Mouse (Mus musculus) midbrain, embryonic 10.5 days (tissue): ENCODE measurements at regions not wholly inside any gene's neighbourhood (a gene's known extent, or its start where the extent isn't known, plus 50 kb on each side); places are given as distances from the start of the nearest gene placed in this dataset.

ENCODE experiments used
- DNase-seq: peaks from one replicate; pipeline ENCODE4 v3.0.0-alpha.2; 2017; ENCODE audit warnings: low spot score
- H3K27ac ChIP-seq: fragments of 300-500 bp; sonication (generic); replicated peaks from 2 replicates; pipeline ENCODE4 v1.5.1; 2016; ENCODE audit warnings: mild to moderate bottlenecking
- H3K27me3 ChIP-seq: fragments of 300-500 bp; sonication (generic); 2 replicates; pipeline ENCODE4 v1.6.1; 2016; ENCODE audit warnings: low read depth, mild to moderate bottlenecking; ENCODE audit not compliant: poor library complexity, severe bottlenecking
- H3K36me3 ChIP-seq: fragments of 300-500 bp; sonication (generic); 2 replicates; pipeline ENCODE4 v1.6.1; 2016; ENCODE audit warnings: mild to moderate bottlenecking, moderate library complexity
- H3K4me1 ChIP-seq: fragments of 300-500 bp; sonication (generic); 2 replicates; pipeline ENCODE4 v1.6.1; 2016
- H3K4me3 ChIP-seq: fragments of 300-500 bp; sonication (generic); 2 replicates; pipeline ENCODE4 v1.5.1; 2016; ENCODE audit warnings: mild to moderate bottlenecking, moderate library complexity
- H3K9me3 ChIP-seq: fragments of 300-500 bp; sonication (generic); replicated peaks from 2 replicates; pipeline ENCODE4 v1.6.1; 2016; ENCODE audit warnings: mild to moderate bottlenecking
- WGBS: fragments of 180-500 bp; shearing (Covaris S2); methylation state at CpG from one replicate; pipeline ENCODE4 v1.1.7; 2016; 5-methylcytosine and 5-hydroxymethylcytosine counted together

DNA sequence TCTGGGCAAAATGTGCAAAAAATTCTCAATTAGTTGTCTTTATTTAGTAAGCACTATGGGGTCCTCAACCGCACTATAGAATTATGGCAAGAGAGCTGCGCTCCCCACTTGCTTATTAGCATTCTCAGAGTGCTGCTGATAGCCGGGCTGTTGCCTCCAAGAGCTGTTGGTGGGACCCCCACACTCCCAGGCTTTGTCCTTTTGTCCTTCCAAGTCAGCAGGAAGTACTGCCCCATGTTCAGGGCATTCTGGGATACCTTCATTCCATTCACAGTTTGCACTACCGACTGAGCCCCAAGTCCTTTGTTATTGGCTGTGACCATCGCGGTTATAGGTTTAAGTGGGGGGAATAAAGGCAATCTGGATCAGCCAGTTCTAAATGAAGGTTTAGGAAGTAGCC is 77.4 kb upstream of the Otx2 start:
- peak; percentile 63 for DNase-seq
- peaks cover 9% of the 10 kb centered on the region; the same call in 1 of the 2 replicates for H3K27me3 ChIP-seq
- WGBS, result 10% methylated on average over 6 of the region's 6 CpGs
- peaks cover 21% of the 10 kb centered on the region for H3K36me3 ChIP-seq
- H3K4me3 ChIP-seq, result peak overlapping the region; percentile 48; the same call in 1 of the 2 replicates
- H3K27ac ChIP-seq, result peak overlapping the region; percentile 91
- peaks cover 55% of the 10 kb centered on the region for H3K4me1 ChIP-seq
- no peaks in the 10 kb centered on the region; the same call in 1 of the 2 replicates for H3K9me3 ChIP-seq

DNA sequence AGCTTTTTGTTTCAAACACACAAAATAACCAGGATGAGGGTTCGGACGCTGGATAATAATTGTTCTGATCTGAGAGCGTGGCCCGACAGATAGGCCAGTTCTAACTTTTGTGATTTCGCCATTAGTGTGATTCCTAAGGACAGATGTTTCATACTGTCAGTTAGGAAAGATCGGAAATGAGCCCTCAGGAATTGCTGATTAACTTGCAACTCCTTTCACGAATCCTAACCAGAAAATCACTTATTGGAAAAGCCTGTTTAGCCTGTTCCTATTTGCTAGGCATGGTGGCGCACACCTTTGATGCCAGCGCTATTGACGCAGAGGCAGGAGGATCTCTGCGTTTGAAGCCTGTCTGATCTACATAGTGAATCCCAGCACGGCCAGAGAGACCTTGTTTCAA is 75.4 kb upstream of the Otx2 start:
- peaks cover 38% of the 10 kb centered on the region for H3K36me3 ChIP-seq
- H3K4me3 ChIP-seq, result no peak overlapping the region
- H3K9me3 ChIP-seq, result peaks cover 11% of the 10 kb centered on the region
- H3K27me3 ChIP-seq, result peaks cover 3% of the 10 kb centered on the region; the same call in 1 of the 2 replicates
- WGBS, result 95% methylated on average over 12 of the region's 12 CpGs
- H3K27ac ChIP-seq, result no peak overlapping the region
- DNase-seq, result no peak
- peaks cover 45% of the 10 kb centered on the region for H3K4me1 ChIP-seq

DNA sequence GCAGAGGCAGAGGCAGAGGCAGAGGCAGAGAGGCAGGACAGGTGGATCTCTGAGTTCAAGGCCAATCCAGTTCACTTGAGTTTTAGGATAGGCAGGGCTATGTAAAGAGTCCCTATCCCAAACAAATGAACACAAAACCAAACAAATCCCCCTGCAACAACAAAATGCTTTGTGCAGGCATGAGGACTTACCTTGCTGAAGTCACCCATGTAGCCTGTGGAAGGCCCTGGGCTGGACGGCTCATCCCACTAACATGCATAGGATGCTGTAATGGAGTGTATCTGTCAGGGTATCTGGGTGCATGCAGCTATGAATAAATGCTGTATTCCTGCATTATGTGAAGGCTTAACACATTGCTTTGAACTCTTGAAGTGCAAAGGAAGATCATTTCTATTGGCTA is 74.3 kb upstream of the Otx2 start:
- H3K4me1 ChIP-seq, result peaks cover 35% of the 10 kb centered on the region
- H3K9me3 ChIP-seq, result peaks cover 14% of the 10 kb centered on the region
- peaks cover 3% of the 10 kb centered on the region; the same call in 1 of the 2 replicates for H3K27me3 ChIP-seq
- WGBS, result 95% methylated on average over 1 of the region's 1 CpGs
- H3K27ac ChIP-seq, result 0 out of 2 replicates have a peak overlapping the region, but pooled peaks have one; percentile 30
- DNase-seq, result no peak
- H3K36me3 ChIP-seq, result peaks cover 45% of the 10 kb centered on the region
- no peak overlapping the region for H3K4me3 ChIP-seq

DNA sequence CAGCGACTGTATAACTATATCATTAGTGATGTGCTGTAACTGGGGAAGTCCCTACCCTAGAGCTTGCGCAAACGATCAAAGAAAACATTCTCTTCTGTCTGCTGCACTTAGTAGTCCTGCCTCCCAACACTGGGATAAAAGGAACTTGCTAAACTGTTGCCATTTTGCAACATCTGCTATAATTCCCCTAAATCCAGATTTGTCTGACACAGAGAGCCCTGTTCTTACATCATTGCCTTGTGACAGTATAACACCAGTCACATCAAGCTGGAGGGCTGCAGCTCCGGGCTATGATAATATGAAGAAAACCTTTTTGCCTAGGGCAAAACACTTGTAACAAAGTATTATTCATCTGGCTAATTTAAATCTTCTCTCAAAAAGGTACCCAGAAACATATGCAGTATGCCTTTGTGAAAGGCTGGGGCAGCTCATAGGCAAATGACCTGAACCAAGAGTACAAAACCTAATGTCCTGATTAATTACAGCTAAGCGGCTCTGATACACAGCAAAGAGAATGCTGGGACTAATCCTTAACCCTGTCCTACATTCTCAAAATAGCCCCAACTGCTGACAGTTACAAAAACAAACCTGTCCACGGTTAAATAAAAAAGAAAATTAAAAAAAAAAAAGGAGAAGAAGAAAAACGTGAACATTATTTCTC is 67.5 kb upstream of the Otx2 start:
- H3K9me3 ChIP-seq, result peaks cover 14% of the 10 kb centered on the region
- H3K27me3 ChIP-seq, result no peaks in the 10 kb centered on the region
- H3K36me3 ChIP-seq, result peaks cover 23% of the 10 kb centered on the region
- peaks cover 64% of the 10 kb centered on the region for H3K4me1 ChIP-seq
- peak overlapping the region; percentile 90 for H3K27ac ChIP-seq
- WGBS, result 26% methylated on average over 7 of the region's 7 CpGs
- DNase-seq, result peak; percentile 30
- peak overlapping the region; percentile 34 for H3K4me3 ChIP-seq

DNA sequence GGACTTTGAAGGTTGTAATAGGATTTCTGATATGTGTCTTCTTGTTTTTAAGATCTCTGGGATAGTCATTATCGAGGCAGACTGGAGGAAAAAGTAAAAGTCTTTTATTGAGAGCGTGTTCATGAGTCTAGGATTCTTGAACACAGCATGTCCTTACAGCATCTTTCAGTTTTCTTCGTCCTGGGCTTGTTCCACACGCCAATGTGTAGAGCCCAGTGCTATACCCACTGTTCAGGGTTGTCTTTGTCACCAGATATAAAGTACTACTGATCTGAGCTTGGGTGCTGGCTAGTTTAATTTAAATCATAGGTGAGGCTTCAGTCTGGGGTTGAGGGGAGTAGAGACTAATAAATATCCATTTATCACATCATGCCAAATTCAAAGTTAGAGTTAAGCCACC is 65.5 kb upstream of the Otx2 start:
- Histone ChIP-seq H3K27ac (peak overlapping the region; percentile 90), H3K9me3 (peaks cover 5% of the 10 kb centered on the region; the same call in 1 of the 2 replicates), H3K27me3 (no peaks in the 10 kb centered on the region), H3K36me3 (peaks cover 10% of the 10 kb centered on the region), H3K4me3 (peak overlapping the region; percentile 39), H3K4me1 (peaks cover 81% of the 10 kb centered on the region)
- no peak for DNase-seq
- WGBS, result 41% methylated on average over 4 of the region's 4 CpGs

DNA sequence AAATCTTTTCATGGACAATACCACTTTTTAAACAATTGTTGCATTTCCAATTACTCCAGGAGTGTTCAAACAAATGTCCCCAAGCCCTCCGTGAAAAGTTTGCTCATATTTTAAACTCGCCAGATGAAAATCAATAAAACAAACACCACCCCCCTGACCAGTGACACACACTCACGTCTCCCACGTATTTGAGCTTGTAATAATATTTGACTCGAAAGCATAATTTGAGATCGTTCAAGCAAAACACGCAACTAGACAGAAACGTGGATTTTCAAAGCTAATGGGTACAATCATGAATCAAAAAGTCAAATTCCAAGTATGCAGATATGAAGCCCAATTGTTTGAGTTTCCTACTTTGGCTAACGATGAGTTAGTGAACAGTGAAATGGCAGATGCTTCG is 65.0 kb upstream of the Otx2 start:
- WGBS, result 34% methylated on average over 10 of the region's 10 CpGs
- Histone ChIP-seq H3K4me1 (peaks cover 84% of the 10 kb centered on the region), H3K9me3 (no peaks in the 10 kb centered on the region; the same call in 1 of the 2 replicates), H3K4me3 (peak overlapping the region; percentile 39), H3K27me3 (no peaks in the 10 kb centered on the region), H3K36me3 (peaks cover 10% of the 10 kb centered on the region), H3K27ac (peak overlapping the region; percentile 90)
- no peak for DNase-seq

DNA sequence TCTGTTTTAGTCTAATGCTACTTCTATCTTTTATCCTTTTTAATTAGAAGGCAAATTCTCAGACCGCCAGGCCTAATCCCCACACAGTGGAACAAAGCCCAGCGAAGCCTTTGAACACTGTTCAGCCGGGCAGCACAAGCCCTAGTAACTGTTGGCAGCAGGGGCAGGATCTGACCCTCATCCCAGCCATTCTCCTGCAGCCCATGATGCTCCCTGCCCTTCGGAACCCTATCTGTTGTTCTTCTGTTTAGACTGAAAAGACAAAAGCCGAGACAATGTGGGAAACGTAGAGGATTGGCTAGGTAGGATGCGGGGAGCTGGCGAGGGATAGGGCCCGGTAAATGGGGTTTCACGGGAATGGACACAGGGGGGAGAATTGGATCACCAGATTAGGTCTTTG is 64.6 kb upstream of the Otx2 start:
- H3K9me3 ChIP-seq, result no peaks in the 10 kb centered on the region
- no peaks in the 10 kb centered on the region for H3K27me3 ChIP-seq
- peak overlapping the region; percentile 90 for H3K27ac ChIP-seq
- peaks cover 84% of the 10 kb centered on the region for H3K4me1 ChIP-seq
- peak; percentile 84 for DNase-seq
- H3K36me3 ChIP-seq, result peaks cover 6% of the 10 kb centered on the region
- WGBS, result 17% methylated on average over 10 of the region's 10 CpGs
- peak overlapping the region; percentile 39 for H3K4me3 ChIP-seq

DNA sequence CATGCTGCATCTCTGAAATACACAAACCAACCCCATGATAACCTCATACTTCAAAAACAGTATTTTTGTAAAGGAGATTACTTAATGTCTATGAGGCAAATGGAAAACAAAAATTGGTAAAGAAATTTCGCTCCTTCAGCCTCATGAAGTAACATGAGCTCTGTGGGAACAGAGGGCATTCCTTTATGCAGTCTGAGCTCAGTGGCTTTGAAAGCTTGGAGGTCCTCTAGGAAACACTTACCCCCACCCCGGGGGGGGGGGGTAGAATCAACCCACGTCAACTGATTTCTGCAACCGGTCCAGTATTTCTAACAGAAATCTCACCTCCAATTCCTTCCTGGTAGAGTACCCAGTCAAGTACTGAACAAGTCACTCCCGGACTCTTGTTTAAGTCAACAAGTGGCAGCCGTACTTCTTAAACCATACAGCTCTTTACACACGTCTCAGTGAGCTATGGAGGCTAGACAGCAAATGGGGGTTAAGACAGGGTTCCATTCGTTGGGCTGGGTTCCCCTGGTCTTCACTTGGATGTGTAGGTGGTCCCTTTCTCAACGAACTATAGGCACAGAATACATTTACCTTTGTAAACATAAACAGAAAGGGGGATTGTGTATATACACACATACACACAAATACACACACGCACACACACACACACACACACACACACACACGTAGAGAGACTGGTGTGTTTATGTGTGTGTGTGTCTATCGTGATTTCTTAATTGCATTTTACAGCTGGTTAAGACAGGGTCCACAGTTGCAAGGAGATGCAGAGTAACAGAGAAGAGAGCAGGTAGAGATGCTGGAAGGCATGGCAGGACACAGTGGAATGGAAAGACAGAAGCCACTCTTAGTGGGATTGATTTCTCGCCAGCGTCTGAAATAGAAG is 63.6 kb upstream of the Otx2 start:
- DNase-seq, result peak; percentile 60
- H3K4me3 ChIP-seq, result peak overlapping the region; percentile 39
- no peaks in the 10 kb centered on the region for H3K9me3 ChIP-seq
- H3K4me1 ChIP-seq, result peaks cover 82% of the 10 kb centered on the region
- H3K27me3 ChIP-seq, result no peaks in the 10 kb centered on the region
- 29% methylated on average over 14 of the region's 14 CpGs for WGBS
- H3K27ac ChIP-seq, result peak overlapping the region; percentile 90
- peaks cover 14% of the 10 kb centered on the region for H3K36me3 ChIP-seq

DNA sequence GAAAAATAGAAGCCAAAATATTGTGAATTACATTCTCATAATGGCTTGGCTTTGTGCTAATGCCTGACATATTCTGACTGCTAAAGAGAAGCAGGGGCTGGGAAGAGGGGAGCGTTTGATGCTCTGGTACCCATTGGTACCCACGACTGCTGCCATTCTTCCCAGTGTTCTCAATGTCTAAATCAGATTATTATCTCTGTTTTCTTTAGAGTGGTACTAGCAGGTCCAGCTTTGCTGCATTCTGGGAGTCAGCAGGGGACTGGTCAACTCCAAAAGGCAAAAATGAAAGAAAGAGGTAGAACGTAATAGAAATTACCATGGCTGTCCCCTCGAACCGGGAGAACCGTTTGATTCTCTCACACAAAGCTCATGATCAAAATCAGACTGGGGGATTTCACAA is 62.6 kb upstream of the Otx2 start:
- no peaks in the 10 kb centered on the region for H3K9me3 ChIP-seq
- peak; percentile 31 for DNase-seq
- H3K4me3 ChIP-seq, result peak overlapping the region; percentile 39
- peaks cover 24% of the 10 kb centered on the region for H3K36me3 ChIP-seq
- peaks cover 72% of the 10 kb centered on the region for H3K4me1 ChIP-seq
- no peaks in the 10 kb centered on the region for H3K27me3 ChIP-seq
- H3K27ac ChIP-seq, result peak overlapping the region; percentile 90
- WGBS, result 34% methylated on average over 6 of the region's 6 CpGs

DNA sequence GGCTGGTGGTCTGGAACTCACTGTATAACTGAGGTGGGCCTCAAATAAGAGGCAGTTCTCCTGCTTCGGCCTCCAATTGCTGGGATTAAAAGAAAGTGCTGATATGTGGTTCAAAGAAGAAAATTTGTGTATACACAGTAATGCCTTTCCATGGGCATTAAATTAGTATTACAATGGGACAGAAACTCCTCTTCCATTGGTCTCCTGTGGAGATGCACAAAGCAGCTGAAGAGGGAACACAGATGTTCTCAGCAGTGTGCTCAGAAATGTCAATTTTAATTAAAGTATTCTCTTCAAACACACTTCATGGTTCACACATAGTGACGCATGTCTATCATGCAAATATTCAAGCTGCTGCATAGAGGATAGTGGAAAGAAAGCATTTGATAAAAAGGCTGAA is 56.4 kb upstream of the Otx2 start:
- no peak for DNase-seq
- Histone ChIP-seq H3K9me3 (peaks cover 6% of the 10 kb centered on the region; the same call in 1 of the 2 replicates), H3K4me1 (peaks cover 10% of the 10 kb centered on the region), H3K27ac (no peak overlapping the region), H3K27me3 (no peaks in the 10 kb centered on the region), H3K4me3 (no peak overlapping the region), H3K36me3 (peaks cover 75% of the 10 kb centered on the region)
- WGBS, result 69% methylated on average over 2 of the region's 2 CpGs
